Mouse (Mus musculus) limb, embryonic 14.5 days (tissue): ENCODE measurements around the gene Cdca8. TPM values are rescaled to one million over a fixed set of nuclear protein-coding genes. Genes with fewer than 3 reads are reported as not detected.

Experiments
- ATAC-seq: fragments of 200-750 bp; cut with Nextera tagmentation; 2 replicates; pipeline ENCODE4 v1.8.0; 2017; ENCODE audit warnings: low read depth, moderate number of reproducible peaks, moderate TSS enrichment; ENCODE audit not compliant: low FRiP score
- DNase-seq: peaks from one replicate; pipeline ENCODE4 v3.0.0-alpha.2; 2015; ENCODE audit warnings: low spot score
- H3K27ac ChIP-seq: fragments of 300-500 bp; sonication (generic); replicated peaks from 2 replicates; pipeline ENCODE4 v1.5.1; 2014; ENCODE audit warnings: low read depth, mild to moderate bottlenecking, low read length, moderate library complexity, mixed read lengths
- H3K27me3 ChIP-seq: fragments of 300-500 bp; sonication (generic); 2 replicates; pipeline ENCODE4 v1.6.1; 2014; ENCODE audit warnings: low read length, mixed read lengths; ENCODE audit not compliant: control insufficient read depth, insufficient read depth
- H3K36me3 ChIP-seq: fragments of 300-500 bp; sonication (generic); 2 replicates; pipeline ENCODE4 v1.6.1; 2014; ENCODE audit warnings: mild to moderate bottlenecking, low read length, moderate library complexity, mixed read lengths; ENCODE audit not compliant: control insufficient read depth, insufficient read depth
- H3K4me1 ChIP-seq: fragments of 300-500 bp; sonication (generic); 2 replicates; pipeline ENCODE4 v1.6.1; 2014; ENCODE audit warnings: antibody characterized with exemption, low read length, mixed read lengths; ENCODE audit not compliant: control insufficient read depth, insufficient read depth
- H3K4me2 ChIP-seq: fragments of 300-500 bp; sonication (generic); replicated peaks from 2 replicates; pipeline ENCODE4 v1.6.1; 2014; ENCODE audit warnings: low read depth, mild to moderate bottlenecking, low read length, moderate library complexity; ENCODE audit not compliant: severe bottlenecking
- H3K4me3 ChIP-seq: fragments of 300-500 bp; sonication (generic); replicated peaks from 2 replicates; pipeline ENCODE4 v1.5.1; 2014; ENCODE audit warnings: low read length
- H3K9ac ChIP-seq: fragments of 300-500 bp; sonication (generic); 2 replicates; pipeline ENCODE4 v1.6.1; 2014; ENCODE audit warnings: mild to moderate bottlenecking, low read depth, low read length, moderate library complexity; ENCODE audit not compliant: severe bottlenecking
- H3K9me3 ChIP-seq: fragments of 300-500 bp; sonication (generic); 2 replicates; pipeline ENCODE4 v1.6.1; 2016; ENCODE audit warnings: low read length; ENCODE audit not compliant: control insufficient read depth
- POLR2A ChIP-seq: fragments of 200-500 bp; IDR thresholded peaks from 2 replicates; pipeline ENCODE4 v1.8.0; 2012; ENCODE audit warnings: inconsistent platforms, mild to moderate bottlenecking, moderate library complexity, borderline replicate concordance; ENCODE audit not compliant: insufficient read depth, insufficient read length; ENCODE audit errors: extremely low read depth
- WGBS: fragments of 180-500 bp; shearing (Covaris S2); extraction: QIAGEN DNeasy Blood & Tissue Kit; methylation state at CpG from one replicate; pipeline ENCODE4 v1.1.7; 2014; 5-methylcytosine and 5-hydroxymethylcytosine counted together
- polyA plus RNA-seq, 2 experiments: library from polyadenylated mRNA; depleted of rRNA in 1 of 2; stranded (reverse) in 1 of 2; unstranded in 1 of 2; fragments of >200 nt; fragmentation: Nextera tagmentation in 1 of 2; extraction: Ambion mirVana in 1 of 2; gene quantifications; 2 replicates each; pipeline versions ENCODE4 v1.2.1 to v1.2.3; 2012 to 2014

Gene Cdca8
- polyA plus RNA-seq, 2 experiments, result 70.0 to 90.1 TPM

- peaks cover 10% of the 10 kb centered on the region for H3K4me1 ChIP-seq
- no peaks in the 10 kb centered on the region for H3K9me3 ChIP-seq
- H3K4me3 ChIP-seq, result no peak overlapping the region
- H3K4me2 ChIP-seq, result 0 out of 2 replicates have a peak overlapping the region, but pooled peaks have one; percentile 15
- TF ChIP-seq POLR2A, result no peak
- no peak overlapping the region for H3K27ac ChIP-seq
- DNase-seq (peak; percentile 68), ATAC-seq (peak; percentile 60; the same call in 1 of the 2 replicates)
- peaks cover 10% of the 10 kb centered on the region; the same call in 1 of the 2 replicates for H3K27me3 ChIP-seq
- 19% methylated on average over 21 of the region's 21 CpGs for WGBS
- H3K9ac ChIP-seq, result no peak overlapping the region
- H3K36me3 ChIP-seq, result no peaks in the 10 kb centered on the region
These were observed 11.3 kb upstream of the Cdca8 start for GRCm38 (mm10) chr4:124950181-124951035.

- H3K9ac ChIP-seq, result no peak overlapping the region
- no peak for ATAC-seq
- peaks cover 10% of the 10 kb centered on the region; the same call in 1 of the 2 replicates for H3K27me3 ChIP-seq
- peaks cover 10% of the 10 kb centered on the region for H3K4me1 ChIP-seq
- DNase-seq, result no peak
- TF ChIP-seq POLR2A, result no peak
- WGBS, result 84% methylated on average over 3 of the region's 3 CpGs
- H3K36me3 ChIP-seq, result no peaks in the 10 kb centered on the region
- no peak overlapping the region for H3K27ac ChIP-seq
- no peaks in the 10 kb centered on the region for H3K9me3 ChIP-seq
- no peak overlapping the region for H3K4me3 ChIP-seq
- H3K4me2 ChIP-seq, result no peak overlapping the region
These were observed 10.4 kb upstream of the Cdca8 start for GRCm38 (mm10) chr4:124949488-124949887.

GRCm38 (mm10) chr4:124944961-124945360 is 5.8 kb upstream of the Cdca8 start:
- no peaks in the 10 kb centered on the region for H3K4me1 ChIP-seq
- peaks cover 6% of the 10 kb centered on the region; the same call in 1 of the 2 replicates for H3K27me3 ChIP-seq
- no peak overlapping the region for H3K9ac ChIP-seq
- no peak overlapping the region for H3K4me2 ChIP-seq
- DNase-seq (no peak), ATAC-seq (no peak)
- no peak for TF ChIP-seq POLR2A
- 57% methylated on average over 2 of the region's 2 CpGs for WGBS
- no peak overlapping the region for H3K27ac ChIP-seq
- peaks cover 23% of the 10 kb centered on the region for H3K36me3 ChIP-seq
- no peaks in the 10 kb centered on the region for H3K9me3 ChIP-seq
- no peak overlapping the region for H3K4me3 ChIP-seq

GRCm38 (mm10) chr4:124943781-124944180 is 4.7 kb upstream of the Cdca8 start:
- H3K4me1 ChIP-seq, result no peaks in the 10 kb centered on the region
- H3K27ac ChIP-seq, result no peak overlapping the region
- no peak for DNase-seq
- H3K36me3 ChIP-seq, result peaks cover 24% of the 10 kb centered on the region
- no peak overlapping the region for H3K9ac ChIP-seq
- 48% methylated on average over 5 of the region's 5 CpGs for WGBS
- H3K4me3 ChIP-seq, result no peak overlapping the region
- no peak for ATAC-seq
- H3K27me3 ChIP-seq, result peaks cover 6% of the 10 kb centered on the region; the same call in 1 of the 2 replicates
- H3K4me2 ChIP-seq, result no peak overlapping the region
- no peak for TF ChIP-seq POLR2A
- no peaks in the 10 kb centered on the region for H3K9me3 ChIP-seq

GRCm38 (mm10) chr4:124943022-124943421 is 3.9 kb upstream of the Cdca8 start:
- Histone ChIP-seq H3K27ac (no peak overlapping the region), H3K36me3 (peaks cover 29% of the 10 kb centered on the region), H3K9ac (no peak overlapping the region), H3K27me3 (no peaks in the 10 kb centered on the region), H3K4me1 (no peaks in the 10 kb centered on the region), H3K4me3 (no peak overlapping the region), H3K9me3 (no peaks in the 10 kb centered on the region), H3K4me2 (no peak overlapping the region)
- 0 out of 2 replicates have a peak, but pooled peaks have one; percentile 14 for ATAC-seq
- no peak for TF ChIP-seq POLR2A
- 7% methylated on average over 4 of the region's 4 CpGs for WGBS
- DNase-seq, result peak; percentile 77
